Mouse (Mus musculus) heart, postnatal 14 days (tissue): ENCODE results near the gene Chn2. TPM values are rescaled to one million over a fixed set of nuclear protein-coding genes. Genes with fewer than 3 reads are reported as not detected.

ENCODE experiments used
- DNase-seq, 2 experiments: peaks; one replicate each; pipeline ENCODE4 v3.0.0; 2021 to 2022
- intact Hi-C: fragments of 180-260 bp; cut with DNase I; formaldehyde crosslinking; loops from one replicate; pipeline ENCODE4 v1.15.1; 2025
- total RNA-seq, 2 experiments: library from RNA; stranded (reverse); gene quantifications; 2 replicates each; pipeline ENCODE4 v1.2.3; 2021

The Chn2 gene
- total RNA-seq, 2 experiments from 2014 or later: 3.7 to 4.3 TPM

DNA sequence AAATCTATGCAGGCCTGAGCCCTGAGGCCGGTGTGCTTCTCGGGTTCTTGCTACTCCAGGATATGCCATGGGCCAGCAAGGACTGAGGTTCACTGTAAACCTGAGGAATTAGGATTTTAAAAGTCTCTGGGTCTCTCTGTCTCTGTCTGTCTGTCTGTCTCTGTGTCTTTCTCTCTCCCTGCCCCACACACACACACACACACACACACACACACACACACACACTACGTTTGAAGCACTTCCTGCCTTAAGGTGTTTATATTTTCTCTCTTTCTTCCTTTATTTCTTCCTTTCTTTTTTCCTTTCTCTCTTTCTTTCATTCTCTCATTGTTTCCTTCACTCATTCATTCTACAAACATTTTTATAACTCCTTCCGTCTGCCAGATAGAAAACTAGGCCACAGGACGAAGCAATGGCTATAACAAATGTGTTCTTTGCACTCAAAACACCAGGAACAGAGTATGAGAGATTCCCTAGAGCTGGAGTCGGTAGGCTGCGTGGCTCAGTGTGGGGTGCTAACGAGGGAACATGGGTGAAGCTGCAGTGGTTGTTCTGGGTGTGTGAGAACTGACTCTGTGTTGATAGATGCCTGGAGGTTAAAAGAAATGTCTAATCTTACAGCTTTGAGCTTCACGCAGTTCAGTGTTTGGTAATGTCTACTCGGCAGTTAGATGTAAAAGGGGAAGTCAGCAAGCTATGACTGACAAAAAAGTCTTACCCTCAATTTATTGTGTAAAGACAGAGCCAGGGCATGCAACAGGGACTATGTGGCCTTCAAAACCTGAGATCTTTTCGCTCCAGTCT is 103.7 kb downstream of the Chn2 start:
- no peak for DNase-seq
- intact Hi-C loops: no loop called here

GRCm38 (mm10) chr6:54143652-54143960 is 104.3 kb downstream of the Chn2 start:
- intact Hi-C loops: no loop called here

GRCm38 (mm10) chr6:54148844-54149526 is 109.6 kb downstream of the Chn2 start:
- intact Hi-C loops: no loop called here
- DNase-seq: no peak

More at GRCm38 (mm10) chr6:54143652-54143960, 104.3 kb downstream of the Chn2 start:
- DNase-seq: no peak

DNA sequence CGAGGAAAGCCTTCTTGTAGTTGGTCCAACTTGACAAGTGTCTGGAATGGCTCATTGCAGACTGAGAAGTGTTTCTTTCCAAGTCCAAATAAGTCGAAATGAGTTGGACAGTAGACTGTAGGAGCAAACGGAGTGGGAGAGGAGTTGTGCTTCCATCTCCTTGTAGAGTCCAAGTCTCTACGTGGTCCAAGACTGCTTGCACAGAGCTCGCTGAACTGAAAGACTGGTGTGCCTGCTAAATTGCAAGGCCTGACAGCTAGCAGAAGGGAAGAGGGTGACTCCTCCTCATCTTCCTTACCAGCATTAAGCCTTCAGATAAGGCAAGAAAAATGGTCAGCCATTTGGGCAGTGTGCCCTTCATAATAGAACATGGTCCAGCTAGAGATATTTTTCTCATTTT is 111.5 kb downstream of the Chn2 start:
- no peak for DNase-seq
- intact Hi-C loops: no loop called here

DNA sequence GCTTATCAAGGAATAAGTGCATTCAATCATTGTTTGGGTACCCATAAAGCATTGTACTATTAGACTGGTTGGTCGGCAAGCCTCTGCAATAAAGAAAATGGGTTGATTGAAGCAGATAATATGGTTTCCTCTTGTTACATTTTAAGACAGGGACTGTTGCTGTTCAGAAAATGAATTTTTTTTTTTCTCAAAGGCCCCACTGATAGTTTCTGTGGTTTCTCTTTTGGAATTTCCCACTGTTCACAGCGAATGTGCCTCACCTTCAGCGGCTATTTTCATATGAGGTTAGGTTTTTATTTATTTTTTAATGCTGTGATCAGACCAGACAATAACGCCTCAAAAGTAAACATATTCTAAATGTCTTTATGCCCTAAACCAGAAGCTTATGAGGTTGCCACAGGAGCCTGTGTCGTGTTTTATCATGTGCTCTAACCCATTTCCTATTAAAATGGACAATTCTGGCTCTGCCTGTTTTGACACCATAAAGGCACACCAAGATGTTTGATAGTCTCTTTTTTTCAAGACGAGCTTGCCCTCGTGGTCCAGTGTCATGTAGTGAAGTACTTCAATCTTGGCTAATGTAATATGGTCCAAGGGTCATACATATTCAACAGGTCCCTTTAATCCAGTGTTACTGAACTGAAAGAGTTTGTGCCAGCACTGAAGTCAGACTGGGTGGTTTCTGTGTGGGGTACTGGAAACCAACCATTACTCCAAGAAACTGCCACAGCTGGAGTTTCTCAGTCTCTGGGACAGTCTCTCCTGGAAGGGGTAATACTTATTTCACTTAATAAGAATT is 112.3 kb downstream of the Chn2 start:
- intact Hi-C loops: no loop called here
- no peak for DNase-seq

DNA sequence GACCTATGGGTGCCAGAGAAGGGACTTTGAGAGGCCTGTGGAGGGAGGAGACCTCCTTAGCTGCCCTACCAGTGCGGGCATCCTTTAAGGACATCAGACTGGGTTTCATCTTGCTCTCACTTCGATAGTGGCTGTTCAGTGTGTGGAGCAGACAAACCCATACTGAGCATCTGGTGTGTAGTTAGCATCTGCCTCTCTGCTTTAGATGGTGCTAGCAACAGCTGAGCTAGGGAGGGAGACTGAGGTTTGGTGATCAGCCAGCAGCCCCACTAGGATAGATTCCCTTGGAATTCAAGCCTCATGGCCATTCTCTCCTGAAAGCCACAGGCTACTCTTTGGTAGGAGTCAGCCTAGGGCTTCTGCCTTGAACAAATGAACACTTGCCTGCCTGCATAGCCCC is 117.7 kb downstream of the Chn2 start:
- DNase-seq: no peak
- intact Hi-C loops: no loop called here

GRCm38 (mm10) chr6:54158317-54158716 is 119.0 kb downstream of the Chn2 start:
- DNase-seq: no peak

DNA sequence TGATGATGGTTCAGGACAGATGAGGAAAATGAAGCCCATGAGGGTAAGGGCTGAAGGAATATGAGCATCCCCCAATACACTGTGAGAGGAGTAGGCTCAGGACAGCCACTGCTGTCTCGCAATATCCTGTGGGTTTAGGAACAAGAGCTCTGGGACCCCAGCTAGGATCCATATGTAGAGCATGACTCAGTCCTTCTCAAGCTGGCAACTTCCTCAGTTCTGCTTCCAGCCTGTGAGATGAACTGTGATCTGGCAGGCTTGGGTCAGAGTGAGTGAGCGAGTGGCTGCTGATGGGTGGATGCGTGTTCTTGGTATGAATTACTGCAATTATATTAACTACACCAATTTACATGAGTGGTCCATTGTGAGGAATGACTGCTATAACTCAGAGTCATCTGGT is 121.3 kb downstream of the Chn2 start:
- intact Hi-C loops: loop anchor here (5.0 kb wide), 2 partner anchors 193 to 378 kb away; no protein-coding TSS in a partner anchor
- no peak for DNase-seq

More at GRCm38 (mm10) chr6:54158317-54158716, 119.0 kb downstream of the Chn2 start:
- intact Hi-C loops: no loop called here

DNA sequence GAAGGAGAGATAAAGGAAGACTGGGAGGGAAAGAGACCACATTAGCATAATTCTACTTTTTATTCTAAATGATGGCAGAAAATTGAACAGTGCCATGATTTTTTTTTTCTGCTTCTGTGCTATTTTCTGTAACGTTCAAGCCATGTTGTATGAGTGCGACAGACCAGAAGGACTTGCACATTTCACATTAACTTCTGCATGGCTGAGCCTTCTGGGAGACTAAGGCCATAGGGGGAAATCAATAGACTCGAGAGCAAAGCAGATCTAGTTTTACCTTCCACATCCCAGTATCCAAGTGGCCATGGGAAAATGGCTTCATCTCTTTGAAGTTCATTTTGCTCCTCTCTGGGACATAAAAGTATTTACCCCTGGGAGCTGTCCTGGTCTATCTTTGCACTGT is 121.9 kb downstream of the Chn2 start:
- DNase-seq: no peak
- intact Hi-C loops: loop anchor here (5.0 kb wide), 2 partner anchors 194 to 379 kb away; no protein-coding TSS in a partner anchor

DNA sequence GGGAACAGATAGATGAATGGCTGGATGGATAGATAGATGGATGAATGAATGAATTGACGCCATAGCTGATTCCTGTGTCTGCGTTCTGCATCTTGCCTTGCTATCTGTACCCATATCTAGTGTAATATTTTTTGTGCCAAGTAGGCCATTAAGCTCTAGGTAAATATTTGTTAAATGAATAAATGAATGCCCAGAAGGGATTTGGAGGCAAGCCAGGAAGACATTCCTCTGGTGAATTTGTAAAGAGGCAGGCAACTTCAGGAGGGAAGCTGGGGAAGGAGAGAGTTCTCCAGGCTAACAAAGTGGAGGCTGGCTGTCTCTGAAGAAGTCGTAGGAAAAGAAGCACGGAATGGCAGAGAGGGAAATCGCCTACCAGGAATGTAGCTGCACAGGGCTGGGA is 123.0 kb downstream of the Chn2 start:
- intact Hi-C loops: loop anchor here (5.0 kb wide), 2 partner anchors 195 to 380 kb away; no protein-coding TSS in a partner anchor
- no peak for DNase-seq

DNA sequence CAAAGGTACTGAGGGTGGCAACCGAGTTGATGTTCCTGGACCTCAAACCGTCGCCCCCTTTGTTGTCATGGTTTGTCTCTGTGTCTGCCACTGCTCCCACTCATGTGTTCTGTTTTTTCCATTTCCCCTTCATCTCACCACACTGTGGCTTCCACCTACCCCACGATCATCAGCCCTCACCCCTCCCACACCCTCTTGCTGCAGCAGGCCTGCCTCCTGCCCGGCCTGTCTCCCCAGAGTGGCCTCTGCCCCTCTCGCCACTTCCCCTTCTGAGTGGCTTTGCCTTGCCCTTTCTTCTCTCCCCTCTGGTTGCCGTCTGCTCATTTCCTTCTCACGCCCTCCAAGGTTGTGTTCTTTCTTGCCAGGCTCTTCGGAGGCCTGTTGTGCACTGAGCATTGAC is 123.4 kb downstream of the Chn2 start:
- peak; percentile 14 to 20 for DNase-seq
- intact Hi-C loops: loop anchor here (5.0 kb wide), 2 partner anchors 195 to 380 kb away; no protein-coding TSS in a partner anchor

DNA sequence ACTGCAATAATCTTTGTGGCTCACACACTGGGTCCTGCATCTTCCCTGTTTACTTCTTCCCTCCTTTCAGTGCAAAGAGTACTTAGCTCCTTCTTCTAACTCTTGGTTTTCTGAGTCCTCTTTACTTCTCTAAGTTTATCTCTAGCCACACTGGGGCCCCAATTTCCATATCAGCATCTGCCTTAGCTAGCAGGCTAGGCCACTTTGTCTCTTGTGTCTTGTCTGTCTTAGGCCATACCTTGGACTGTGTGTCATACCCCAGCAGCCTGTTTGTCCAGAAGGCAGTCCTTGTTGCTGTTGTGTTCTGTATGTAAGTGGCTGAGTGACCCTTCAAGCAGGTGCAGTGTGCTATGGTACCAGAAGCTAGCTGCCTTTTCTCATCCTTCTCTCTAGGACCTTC is 124.3 kb downstream of the Chn2 start:
- intact Hi-C loops: loop anchor here (5.0 kb wide), 2 partner anchors 196 to 381 kb away; no protein-coding TSS in a partner anchor
- no peak for DNase-seq

DNA sequence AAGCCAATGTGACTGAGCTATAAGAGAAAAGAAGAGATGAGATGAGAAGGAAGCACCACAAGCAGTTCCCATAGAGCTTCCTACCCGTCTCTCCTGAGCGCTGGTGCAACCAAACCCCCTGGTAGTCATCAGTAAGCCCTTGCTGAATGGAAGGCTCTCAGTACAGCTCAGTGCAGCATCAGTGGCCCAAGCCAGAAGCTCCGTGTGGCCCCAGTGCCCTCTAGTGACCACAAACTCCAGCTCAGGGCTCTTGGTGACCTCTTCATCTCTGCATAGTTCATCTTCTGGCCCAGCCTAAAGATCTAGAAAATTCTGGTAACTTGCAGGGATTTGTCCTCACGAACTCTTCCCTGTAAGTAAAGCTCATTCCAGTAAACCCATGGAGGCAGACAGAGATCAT is 125.4 kb downstream of the Chn2 start:
- intact Hi-C loops: loop anchor here (1.0 to 5.0 kb wide), 3 partner anchors 130 to 382 kb away; no protein-coding TSS in a partner anchor
- DNase-seq: peak; percentile 67 to 72

DNA sequence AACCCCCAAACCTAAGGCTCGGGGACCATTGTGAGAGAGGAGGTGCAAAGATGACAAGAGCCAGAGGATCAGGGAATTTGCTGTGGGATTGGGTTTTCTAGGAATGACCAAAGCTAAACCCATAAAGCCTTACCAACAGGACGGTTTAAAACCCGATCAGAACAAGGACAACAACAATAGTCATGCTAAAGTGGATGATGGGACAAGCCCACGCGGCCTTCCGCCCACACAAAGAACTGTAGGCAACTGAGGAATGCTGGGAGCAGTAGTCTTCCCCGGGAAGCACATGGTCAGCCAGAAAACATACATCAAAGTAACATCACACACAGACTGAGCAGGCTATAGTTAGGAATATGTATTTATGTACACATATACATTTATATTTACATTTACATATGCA is 125.9 kb downstream of the Chn2 start:
- DNase-seq: no peak
- intact Hi-C loops: loop anchor here (1.0 kb wide), 1 partner anchor 131 kb away; no protein-coding TSS in a partner anchor

GRCm38 (mm10) chr6:54165863-54166262 is 126.5 kb downstream of the Chn2 start:
- intact Hi-C loops: loop anchor here (1.0 kb wide), 1 partner anchor 132 kb away; no protein-coding TSS in a partner anchor
- no peak for DNase-seq

DNA sequence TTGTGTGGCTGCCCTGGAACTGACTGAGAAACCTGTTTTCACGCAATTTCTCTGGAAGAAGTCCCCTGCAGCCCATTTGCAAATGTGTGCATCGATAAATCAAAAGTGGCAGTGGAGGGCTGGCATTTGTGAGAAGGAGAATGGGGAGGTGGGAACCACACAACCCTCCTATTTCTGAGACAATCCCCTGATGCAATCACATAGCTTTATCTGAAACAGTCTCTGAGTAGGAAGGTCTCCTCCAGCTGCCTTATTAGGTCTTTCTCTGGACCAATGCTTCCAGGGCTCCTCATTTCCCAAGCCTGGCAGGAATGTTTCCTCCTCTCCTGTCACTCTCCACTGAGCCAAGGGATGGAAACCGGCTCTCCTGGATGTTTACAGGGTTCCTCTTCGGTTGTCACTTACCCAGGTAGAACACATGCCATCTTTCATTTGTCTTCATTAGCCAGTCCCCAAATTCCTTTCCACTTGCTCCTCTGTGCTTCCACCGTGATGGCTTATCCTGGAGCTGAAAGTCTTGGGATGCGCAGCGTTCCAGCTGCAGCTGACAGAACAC is 127.7 kb downstream of the Chn2 start:
- intact Hi-C loops: no loop called here
- DNase-seq: no peak

DNA sequence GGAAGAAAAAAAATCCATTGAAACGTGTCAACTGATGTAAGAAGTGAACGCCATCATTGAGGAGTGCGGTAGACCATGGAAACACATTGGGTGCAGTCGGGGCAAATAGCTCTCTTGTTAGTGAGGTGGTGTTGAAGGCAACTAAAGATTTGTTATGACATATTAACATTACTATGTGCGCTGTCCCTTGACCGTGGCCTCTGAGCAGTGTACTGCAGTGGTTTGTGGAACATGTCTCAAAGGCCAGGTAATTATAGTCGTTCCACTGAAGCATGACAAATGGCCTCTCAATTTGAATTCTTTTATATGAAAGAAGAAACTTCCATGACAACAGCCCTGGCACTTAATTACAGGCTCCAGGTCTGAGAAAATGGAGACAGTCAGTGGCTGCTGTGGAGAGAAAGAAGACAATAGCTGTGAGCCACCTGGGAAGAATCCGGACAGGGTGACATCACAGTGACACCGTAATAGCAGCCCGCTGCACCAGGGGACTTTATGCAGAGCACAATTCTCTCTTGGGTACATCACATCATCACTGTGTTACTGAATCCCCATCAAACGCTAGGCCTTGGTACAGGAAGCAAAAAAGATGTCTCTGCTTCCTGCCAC is 131.0 kb downstream of the Chn2 start:
- intact Hi-C loops: no loop called here
- no peak for DNase-seq

GRCm38 (mm10) chr6:54171385-54171784 is 132.0 kb downstream of the Chn2 start:
- DNase-seq: no peak
- intact Hi-C loops: no loop called here

GRCm38 (mm10) chr6:54175473-54176215 is 136.3 kb downstream of the Chn2 start:
- intact Hi-C loops: no loop called here
- no peak for DNase-seq
